Mouse (Mus musculus) Patski (cell line): Measurements from ENCODE around the gene Hhat. TPM values are rescaled to one million over a fixed set of nuclear protein-coding genes. Genes with fewer than 3 reads are reported as not detected.

Experiments used
- ATAC-seq: fragments of 100-300 bp; one replicate; pipeline ENCODE4 v1.8.0; 2021
- CTCF ChIA-PET: fragments of 350-600 bp; sonication (Branson Sonifier 250); formaldehyde crosslinking; loops from one replicate; lab custom pipeline; 2022; ENCODE audit warnings: inconsistent platforms; lab: Charles Lee
- POLR2A ChIA-PET: fragments of 350-600 bp; sonication (Branson Sonifier 250); formaldehyde crosslinking; loops from one replicate; lab custom pipeline; 2022; ENCODE audit warnings: antibody characterized with exemption, inconsistent platforms; lab: Charles Lee
- DNase-seq: peaks from one replicate; pipeline ENCODE4 v3.0.0-alpha.2; 2011; ENCODE audit warnings: low read depth, low spot score
- H3K27me3 ChIP-seq: fragments of 371-371 bp; one replicate; pipeline ENCODE4 v1.5.1; 2021
- CTCF ChIP-seq: fragments of 100-300 bp; IDR thresholded peaks from one replicate; pipeline ENCODE4 v1.5.1; 2021
- in situ Hi-C: fragments of 300-500 bp; cut with MboI; formaldehyde crosslinking; loops from 3 replicates; pipeline ENCODE4 v1.11.1; 2018; ENCODE audit warnings: low pct_unique_long_range_greater_than_20kb, mixed read lengths
- polyA plus RNA-seq: library from polyadenylated mRNA; unstranded; gene quantifications from one replicate; pipeline ENCODE4 v1.2.3, GENCODE M21; 2021

The Hhat gene
- polyA plus RNA-seq, 1 experiment from 2014 or later = 5.2 TPM

GRCm38 (mm10) chr1:192543686-192544085 is 227.3 kb downstream of the Hhat start:
- TF ChIP-seq CTCF = no peak
- no peak for ATAC-seq
- ChIA-PET POLR2A (no interaction called here), CTCF (no interaction called here)
- in situ Hi-C loops = no loop called here
- DNase-seq = no peak
- H3K27me3 ChIP-seq = no peaks in the 10 kb centered on the region

GRCm38 (mm10) chr1:192542093-192542492 is 228.9 kb downstream of the Hhat start:
- ATAC-seq (no peak), DNase-seq (no peak)
- in situ Hi-C loops = no loop called here
- ChIA-PET CTCF (no interaction called here), POLR2A (interaction anchor here (0.8 kb wide), 1 partner anchor 115 kb away, joined by 3 read pairs; no protein-coding TSS in a partner anchor)
- H3K27me3 ChIP-seq = no peaks in the 10 kb centered on the region
- TF ChIP-seq CTCF = no peak

DNA sequence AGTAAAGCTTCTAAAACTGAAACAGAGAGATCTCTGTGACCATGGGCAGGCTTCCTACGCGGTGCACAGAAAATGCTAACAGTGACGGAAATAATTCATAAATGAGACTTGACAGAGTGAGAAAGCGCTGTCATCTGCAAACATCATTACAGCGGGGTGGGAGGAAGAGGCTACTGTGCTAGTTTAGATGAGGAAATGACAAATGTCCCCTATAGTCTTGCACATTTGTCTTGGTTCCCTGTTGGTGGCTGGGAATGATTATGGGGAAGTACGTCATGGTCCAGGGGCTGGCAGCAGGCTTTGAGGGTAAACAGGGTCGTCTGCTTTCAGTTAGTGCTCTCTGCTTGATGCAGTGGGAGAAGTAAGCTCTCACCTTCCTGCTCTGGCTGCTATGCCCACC is 233.9 kb downstream of the Hhat start:
- ChIA-PET CTCF (interaction anchor here (1.6 kb wide), 1 partner anchor 10 kb away, joined by 3 read pairs; no protein-coding TSS in a partner anchor), POLR2A (no interaction called here)
- DNase-seq (no peak), ATAC-seq (no peak)
- no peaks in the 10 kb centered on the region for H3K27me3 ChIP-seq
- in situ Hi-C loops = no loop called here
- no peak for TF ChIP-seq CTCF

GRCm38 (mm10) chr1:192536440-192536839 is 234.6 kb downstream of the Hhat start:
- no peak for TF ChIP-seq CTCF
- CTCF ChIA-PET = interaction anchor here (1.4 to 1.6 kb wide), 2 partner anchors 10 kb away, joined by 3 to 4 read pairs; no protein-coding TSS in a partner anchor
- ATAC-seq (no peak), DNase-seq (no peak)
- H3K27me3 ChIP-seq = no peaks in the 10 kb centered on the region
- in situ Hi-C loops = no loop called here
- POLR2A ChIA-PET = no interaction called here

- DNase-seq (no peak), ATAC-seq (no peak)
- POLR2A ChIA-PET = interaction anchor here (1.1 kb wide), 1 partner anchor 22 kb away, joined by 3 read pairs; no protein-coding TSS in a partner anchor
- in situ Hi-C loops = no loop called here
- no peak for TF ChIP-seq CTCF
- CTCF ChIA-PET = no interaction called here
- H3K27me3 ChIP-seq = no peaks in the 10 kb centered on the region
These were observed 238.0 kb downstream of the Hhat start for GRCm38 (mm10) chr1:192533016-192533415.

- no peak for DNase-seq
- no peaks in the 10 kb centered on the region for H3K27me3 ChIP-seq
- in situ Hi-C loops = no loop called here
- ChIA-PET POLR2A (interaction anchor here (1.1 kb wide), 1 partner anchor 23 kb away, joined by 3 read pairs; no protein-coding TSS in a partner anchor), CTCF (no interaction called here)
- no peak for ATAC-seq
- no peak for TF ChIP-seq CTCF
These were observed 238.8 kb downstream of the Hhat start for GRCm38 (mm10) chr1:192532212-192532611.

DNA sequence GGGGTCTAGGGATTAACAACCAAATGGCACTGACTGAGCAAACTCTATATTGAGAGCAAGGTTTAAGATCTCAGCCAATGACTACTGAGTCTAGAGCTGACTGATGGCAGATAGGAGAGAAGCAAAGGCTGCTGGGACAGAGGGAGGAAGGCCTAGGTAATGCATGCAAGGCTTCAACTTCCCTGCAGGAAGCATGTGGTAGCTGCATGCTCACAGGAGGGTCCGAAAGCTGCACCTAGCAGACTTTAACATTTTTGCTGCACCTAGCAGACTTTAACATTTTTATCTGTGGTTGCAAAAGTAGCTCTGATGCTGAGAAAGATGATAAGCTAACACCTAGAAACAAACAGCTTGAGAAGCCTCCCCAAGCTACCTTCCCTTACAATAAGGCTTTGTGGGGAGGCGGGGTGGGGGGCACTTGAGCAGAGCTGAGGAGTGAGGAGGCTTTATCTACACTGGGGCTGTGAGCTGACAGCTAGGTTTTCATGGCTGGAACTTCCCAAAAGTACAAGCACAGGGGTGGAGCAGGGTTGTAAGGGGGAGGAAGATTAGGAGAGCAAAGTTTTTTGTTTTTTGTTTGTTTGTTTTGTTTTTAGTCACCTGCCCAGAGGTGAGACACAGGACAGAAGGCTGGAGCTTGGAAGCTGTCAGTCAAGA is 239.4 kb downstream of the Hhat start:
- ATAC-seq (no peak), DNase-seq (no peak)
- in situ Hi-C loops = no loop called here
- no peaks in the 10 kb centered on the region for H3K27me3 ChIP-seq
- TF ChIP-seq CTCF = no peak
- CTCF ChIA-PET = no interaction called here
- POLR2A ChIA-PET = interaction anchor here (0.7 to 1.1 kb wide), 2 partner anchors 24 to 722 kb away, joined by 3 read pairs; no protein-coding TSS in a partner anchor

DNA sequence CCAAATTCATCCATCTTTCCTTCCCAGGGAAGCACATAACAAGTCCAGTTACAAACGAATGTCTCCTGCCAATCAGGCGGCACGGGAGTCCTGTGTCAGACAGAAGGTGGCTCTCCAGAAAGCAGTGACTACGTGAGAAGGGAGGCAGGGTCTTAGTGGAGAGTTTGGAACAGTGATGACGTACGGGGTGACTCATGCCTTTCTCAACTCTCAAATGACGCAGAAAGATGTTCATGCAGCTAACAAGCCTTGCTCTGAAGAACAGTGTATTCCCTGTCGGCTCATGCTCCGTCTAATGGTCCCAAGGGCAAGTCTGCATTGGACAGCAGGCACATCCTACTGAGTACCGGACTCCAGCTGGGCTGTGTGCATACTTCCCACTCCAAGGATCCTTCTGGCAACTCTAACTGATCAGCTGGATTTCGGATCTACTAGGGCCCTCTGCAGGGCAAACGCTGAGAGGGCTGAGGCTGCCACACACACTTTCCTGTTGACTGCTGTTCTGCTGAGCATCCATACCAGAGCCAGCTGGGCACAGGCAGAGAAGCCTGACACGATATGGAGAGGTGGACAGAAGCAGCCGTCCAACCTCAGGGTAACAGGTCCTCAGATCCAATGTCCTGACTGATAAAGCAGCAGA is 245.2 kb downstream of the Hhat start:
- ATAC-seq (no peak), DNase-seq (no peak)
- ChIA-PET CTCF (interaction anchor here (2.0 kb wide), 1 partner anchor 10 kb away, joined by 4 read pairs; no protein-coding TSS in a partner anchor), POLR2A (no interaction called here)
- TF ChIP-seq CTCF = no peak
- in situ Hi-C loops = no loop called here
- no peaks in the 10 kb centered on the region for H3K27me3 ChIP-seq

DNA sequence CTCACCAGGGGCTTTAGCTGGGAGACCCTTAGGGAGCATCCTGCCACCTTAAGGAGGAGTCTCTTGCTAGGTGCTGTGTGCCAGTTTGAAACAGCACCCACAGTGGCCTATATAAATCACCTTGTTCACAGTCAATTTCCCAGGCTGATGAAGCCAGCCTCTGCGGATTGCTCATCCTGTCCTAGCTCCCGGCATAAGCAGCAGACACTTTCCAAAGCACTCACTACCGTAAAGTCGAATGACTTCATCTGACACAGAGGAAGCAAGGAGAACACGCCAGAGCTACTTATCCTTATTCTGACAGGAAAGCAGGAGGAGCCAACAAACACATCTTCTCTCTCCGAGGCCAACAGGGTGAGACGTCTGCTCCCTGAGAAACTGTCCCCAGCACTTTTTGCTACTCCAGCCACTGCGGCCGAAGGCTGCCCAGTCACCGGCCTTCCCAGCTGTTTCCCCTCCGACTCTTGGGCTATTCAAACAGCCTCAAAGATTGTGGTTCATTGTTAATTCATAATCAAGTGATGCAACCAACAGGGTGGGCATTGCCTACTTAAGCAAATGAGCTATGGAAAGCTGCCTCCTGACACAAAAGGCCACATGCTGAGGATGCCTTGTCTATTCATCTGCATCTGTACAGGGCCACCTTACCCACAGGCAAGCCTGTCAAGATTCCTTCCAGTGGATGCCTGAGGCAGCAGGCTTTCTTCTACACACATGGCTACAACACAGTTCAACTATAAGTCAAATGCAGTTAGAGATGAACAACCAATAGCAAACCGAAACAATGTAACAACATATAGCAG is 248.4 kb downstream of the Hhat start:
- TF ChIP-seq CTCF = no peak
- ATAC-seq (peak; percentile 28), DNase-seq (no peak)
- POLR2A ChIA-PET = no interaction called here
- H3K27me3 ChIP-seq = no peaks in the 10 kb centered on the region
- in situ Hi-C loops = no loop called here
- CTCF ChIA-PET = no interaction called here

DNA sequence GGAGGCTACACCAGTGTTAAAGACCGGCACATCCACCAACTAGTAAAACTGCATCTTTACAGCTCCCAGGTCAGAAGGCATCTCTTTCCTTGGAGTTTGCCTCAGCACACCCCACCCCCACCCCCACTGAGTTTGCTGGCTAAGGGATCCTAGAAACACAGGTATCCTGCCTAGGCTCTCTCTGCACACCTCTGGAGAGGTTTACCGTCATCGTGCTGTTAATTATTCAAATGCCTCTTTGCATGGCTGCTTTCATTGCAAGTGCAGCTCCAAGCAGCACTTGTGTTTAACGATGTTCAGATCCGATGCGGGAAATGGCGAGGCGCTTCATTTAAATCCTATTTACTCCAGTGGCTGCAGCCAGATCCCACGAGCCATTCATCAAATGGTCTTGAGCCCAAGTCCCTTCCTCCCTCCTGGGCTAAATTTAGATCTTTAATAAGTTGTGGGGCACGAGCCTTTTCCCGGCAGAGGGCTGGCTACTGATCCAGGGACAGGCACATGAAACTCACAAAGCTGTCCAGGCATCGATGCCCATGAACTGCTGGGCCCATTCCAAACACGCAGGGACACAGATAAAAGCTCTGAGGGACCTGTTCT is 250.1 kb downstream of the Hhat start:
- DNase-seq = peak; percentile 37
- CTCF ChIA-PET = no interaction called here

More for the DNA sequence above, 250.1 kb downstream of the Hhat start:
- H3K27me3 ChIP-seq = no peaks in the 10 kb centered on the region
- no peak for TF ChIP-seq CTCF
- ATAC-seq = peak; percentile 44
- in situ Hi-C loops = no loop called here
- POLR2A ChIA-PET = no interaction called here
